Mouse (Mus musculus) right cerebral cortex, postnatal 4 days (tissue): Measurements from ENCODE around the gene Sval3.

Experiments used
- DNase-seq: peaks from one replicate; pipeline ENCODE4 v3.0.0-alpha.2; 2022

The Sval3 gene

GRCm38 (mm10) chr6:41967840-41968239, at the start of gene Sval3:
Gene Sval3 (plus strand): TSS chr6:41968140.
- no peak for DNase-seq

- DNase-seq: no peak
Observed at GRCm38 (mm10) chr6:41951330-41951729, 16.6 kb upstream of the Sval3 start, which contains the start of gene Sval1. Gene Sval1 (plus strand): TSS chr6:41951630.
